Mouse (Mus musculus) urinary bladder, postnatal 14 days (tissue): ENCODE data around the gene Epm2a.

Experiments used
- DNase-seq: peaks from one replicate; pipeline ENCODE4 v3.0.0; 2021; ENCODE audit warnings: low spot score

Gene Epm2a

DNA sequence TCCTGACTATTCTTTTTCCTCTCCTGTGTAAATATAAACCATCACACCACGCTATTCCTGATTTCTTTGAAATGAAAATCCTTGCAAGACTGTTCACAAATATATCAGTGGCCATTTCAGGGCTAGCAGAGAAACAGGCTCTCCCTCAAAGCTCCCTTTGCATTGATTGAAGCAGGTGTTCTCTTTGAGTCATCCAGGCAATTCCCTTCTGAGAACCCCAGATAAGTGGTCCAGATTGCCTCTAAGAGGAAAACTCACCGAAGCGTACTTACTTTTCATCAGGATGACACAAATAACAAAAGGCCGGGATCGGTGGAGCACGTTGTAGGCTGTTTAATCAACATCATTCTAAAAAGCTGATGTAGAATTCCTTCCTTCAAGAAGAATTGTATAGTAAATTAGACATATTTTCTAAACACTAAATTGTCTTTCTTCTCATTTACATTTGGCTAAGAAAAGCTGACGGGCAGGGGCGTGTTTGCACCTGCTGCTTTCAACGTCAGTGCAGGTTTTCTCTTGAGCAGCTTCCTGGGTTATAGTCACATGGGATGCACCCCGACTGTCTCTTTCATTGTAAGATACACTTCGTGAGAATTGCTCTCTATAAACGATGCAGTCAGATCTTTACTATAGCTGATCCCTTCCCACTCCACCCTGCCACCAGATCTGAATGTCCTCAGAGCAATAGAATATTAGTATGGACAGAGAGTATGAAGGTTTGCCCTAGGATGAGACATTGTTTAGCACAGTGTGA, 86.0 kb downstream of the Epm2a start:
- DNase-seq: no peak

DNA sequence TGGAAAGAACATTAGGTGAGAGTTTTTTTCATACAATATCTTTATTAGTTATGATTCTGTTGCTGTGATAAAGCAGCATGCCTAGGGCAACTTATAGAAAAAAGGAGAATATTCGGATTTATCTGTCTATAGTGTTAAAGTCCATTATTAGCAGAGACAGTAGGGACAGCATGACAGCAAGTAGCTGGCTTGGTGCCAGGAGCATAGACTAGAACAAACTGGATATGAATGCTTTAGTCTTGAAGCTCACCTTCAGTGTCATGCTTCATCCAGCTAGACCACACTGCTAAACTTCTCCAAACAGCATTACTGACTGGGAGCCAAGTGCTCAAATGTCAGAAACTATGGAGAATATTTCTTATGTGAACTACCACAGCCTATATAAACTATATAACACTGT, 93.8 kb downstream of the Epm2a start:
- DNase-seq: no peak

DNA sequence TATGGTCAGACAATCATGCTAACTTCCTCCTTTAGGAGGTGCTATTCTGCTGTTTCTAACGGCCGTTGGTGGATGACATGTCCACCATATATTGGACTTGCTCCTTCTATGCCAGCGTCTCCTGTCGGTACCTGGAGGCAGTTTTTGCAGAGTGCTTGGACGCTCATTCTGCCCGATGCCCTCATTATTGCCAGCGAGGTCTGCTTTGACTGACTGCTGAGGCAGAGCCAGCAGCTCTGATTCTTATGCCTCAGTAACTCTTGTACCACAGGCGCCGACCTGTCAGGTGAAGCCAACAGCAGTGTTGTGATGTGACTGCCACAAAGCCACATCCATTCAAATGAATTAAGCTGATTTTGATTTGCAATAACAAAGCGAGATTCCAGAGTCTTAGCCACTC, 95.3 kb downstream of the Epm2a start:
- no peak for DNase-seq

DNA sequence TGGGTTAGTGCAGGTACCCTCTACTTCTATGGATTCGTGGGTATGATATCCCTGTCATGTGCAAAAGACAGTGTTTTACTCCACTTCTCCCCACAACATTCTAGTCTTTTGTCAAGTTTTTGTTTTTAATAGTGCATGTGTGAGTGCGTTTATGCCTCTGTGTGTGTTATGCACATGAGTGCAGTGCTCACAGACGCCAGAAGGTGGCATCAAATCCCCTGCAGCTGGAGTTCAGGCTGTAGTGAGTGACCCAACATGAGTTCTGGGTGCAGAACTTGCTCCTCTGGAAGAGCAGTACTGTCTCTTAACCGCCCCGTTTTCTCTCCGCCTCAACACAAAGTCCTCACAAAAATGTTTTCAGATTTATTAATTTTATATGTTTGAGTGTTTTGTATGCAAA, 96.1 kb downstream of the Epm2a start:
- DNase-seq: no peak

DNA sequence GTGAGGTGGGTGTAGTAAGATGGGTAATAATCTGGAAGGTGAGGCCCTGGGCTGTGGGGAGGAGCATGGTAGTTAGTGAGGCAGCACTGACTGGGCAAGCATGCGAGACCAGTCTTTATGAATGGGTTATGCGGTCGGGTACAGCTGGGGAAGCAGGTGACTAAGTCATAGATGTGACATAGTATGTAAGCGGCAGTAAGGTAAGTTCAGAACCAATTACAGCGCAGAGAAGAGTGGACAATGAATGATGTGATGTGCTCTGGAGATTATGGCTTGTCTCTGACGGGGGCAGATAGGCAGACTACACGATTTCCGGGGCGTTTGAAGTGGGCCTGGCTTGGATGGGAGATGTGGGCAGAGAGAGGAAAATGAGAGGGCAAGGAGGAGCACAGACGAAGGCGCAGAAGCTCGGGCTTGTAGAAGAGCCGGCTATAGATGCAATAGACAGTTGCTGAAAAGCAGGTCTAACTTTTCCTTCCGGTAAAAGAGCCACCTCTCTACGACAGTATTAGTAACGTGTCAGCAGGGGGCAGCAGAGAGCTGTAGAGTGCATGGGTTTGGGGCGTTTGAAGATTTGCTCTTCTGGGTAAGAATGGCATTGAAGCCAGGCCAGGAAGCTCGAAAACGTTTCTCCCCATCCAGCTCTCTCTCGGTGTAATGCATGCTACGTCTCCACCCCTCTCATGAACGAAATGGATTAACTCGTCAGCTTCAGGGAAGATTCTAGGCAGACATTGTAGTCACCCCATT, 106.5 kb downstream of the Epm2a start:
- peak; percentile 79 for DNase-seq

DNA sequence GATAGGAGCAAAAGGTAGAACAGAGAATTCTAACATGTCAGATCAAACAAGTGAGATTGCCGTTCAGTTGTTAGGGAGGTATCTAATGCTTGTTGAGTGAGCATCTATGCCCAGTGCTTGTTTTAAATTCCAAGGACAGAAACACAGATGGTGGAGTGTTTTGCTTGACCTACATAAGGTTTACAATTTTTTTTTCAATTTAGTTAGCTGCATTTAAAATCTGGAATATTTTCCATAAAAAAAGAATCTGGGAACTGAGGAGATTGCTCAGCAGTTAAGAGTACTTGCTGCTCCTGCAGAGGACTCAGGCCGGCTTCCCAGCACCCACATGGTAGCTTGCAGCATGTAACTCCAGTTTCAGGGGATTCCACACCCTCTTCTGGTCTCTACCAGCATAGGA, 109.3 kb downstream of the Epm2a start:
- no peak for DNase-seq

DNA sequence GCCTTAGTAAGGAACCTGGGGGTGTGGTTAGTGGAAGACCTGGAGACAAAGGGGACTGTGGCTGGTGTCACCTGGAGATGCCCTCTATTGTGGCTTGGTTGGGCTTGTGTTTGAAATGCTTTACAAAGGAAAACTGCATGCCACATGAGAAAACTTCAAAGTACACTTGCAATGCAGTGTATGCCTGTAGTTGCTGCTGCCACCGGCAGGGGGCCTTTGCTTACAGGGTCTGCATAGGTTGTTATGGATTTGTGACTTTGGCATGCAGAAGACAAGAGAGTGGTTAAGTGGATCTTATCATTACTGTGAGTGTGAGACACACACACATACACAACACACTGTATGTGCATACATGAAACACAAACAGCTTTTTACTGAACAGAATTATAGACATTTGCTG, 114.2 kb downstream of the Epm2a start:
- no peak for DNase-seq

DNA sequence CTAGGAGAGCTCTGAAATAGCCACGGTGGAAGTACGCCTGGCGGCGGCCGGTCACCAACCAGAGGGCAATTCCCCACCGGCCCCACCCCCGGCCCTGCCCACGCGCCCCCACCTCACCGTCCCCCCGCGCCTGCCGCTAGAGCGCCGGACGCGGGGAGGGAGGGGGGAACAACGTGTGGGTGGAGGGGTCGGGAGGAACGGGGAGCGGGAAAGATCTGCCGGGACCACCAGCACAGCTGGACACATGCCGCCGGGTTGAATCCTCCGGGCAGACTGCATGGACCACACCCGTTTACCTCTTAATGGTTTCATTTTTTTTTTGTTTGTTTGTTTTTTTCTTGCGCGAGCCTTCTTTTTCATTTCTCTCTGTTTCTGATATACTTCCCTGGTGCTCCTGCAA, 148.8 kb downstream of the Epm2a start:
- peak; percentile 52 for DNase-seq
